In genomic region chr10:27484041-27484440, GRCm38 (mm10) we compare ENCODE assay signal across 20 mouse cellular contexts.
DNase-seq lines count a peak whose midpoint lies in the region; ATAC-seq and TF ChIP-seq lines count a peak whose summit lies in the region.
"Had no signal": no experiment of that assay in that cellular context is flagged by ENCODE, and none has a peak within 500 bp of the region (broad histone marks: within the 10 kb centered on the region; RNA-seq: fewer than 3 reads in every experiment).

No protein-coding gene starts in this region.

- no peak overlapping the region for H3K9ac ChIP-seq in hindbrain, postnatal 0 days (replicated peaks; ENCODE audit: low read length)
- H3K9ac ChIP-seq: heart, embryonic 13.5 days; hindbrain, embryonic 15.5 days; lung, embryonic 14.5 days; neural tube, embryonic 12.5 days had no signal

- H3K4me3 ChIP-seq in left cerebral cortex, adult 2 months, result no peak overlapping the region
- no peak overlapping the region for H3K4me3 ChIP-seq in hindbrain, postnatal 0 days (ENCODE audit: low read length)
- H3K4me3 ChIP-seq: heart, embryonic 13.5 days; hindbrain, embryonic 15.5 days; midbrain, embryonic 10.5 days; neural tube, embryonic 12.5 days had no signal

- 78% methylated on average over 1 of the region's 1 CpGs for WGBS in hindbrain, postnatal 0 days

- ATAC-seq in hindbrain, postnatal 0 days, result no peak

- TF ChIP-seq CTCF in left cerebral cortex, adult 2 months (IDR thresholded peaks at IDR 0.05), result no peak
- TF ChIP-seq CTCF in hindbrain, postnatal 0 days (IDR thresholded peaks at IDR 0.05; ENCODE audit: low read depth), result no peak

- no peaks in the 10 kb centered on the region for H3K9me3 ChIP-seq in hindbrain, postnatal 0 days (ENCODE audit: low read length)
- H3K9me3 ChIP-seq: heart, embryonic 13.5 days; hindbrain, embryonic 15.5 days; midbrain, embryonic 10.5 days; neural tube, embryonic 12.5 days had no signal

- H3K4me2 ChIP-seq in hindbrain, postnatal 0 days (ENCODE audit: low read depth, low read length), result no peak overlapping the region
- H3K4me2 ChIP-seq: heart, embryonic 13.5 days; hindbrain, embryonic 15.5 days; liver, embryonic 11.5 days; lung, embryonic 14.5 days; neural tube, embryonic 12.5 days had no signal

- H3K27me3 ChIP-seq in hindbrain, postnatal 0 days (ENCODE audit: insufficient read depth, low read length), result no peaks in the 10 kb centered on the region
- H3K27me3 ChIP-seq: heart, embryonic 13.5 days; hindbrain, embryonic 15.5 days; neural tube, embryonic 12.5 days had no signal

- peak; percentile 62 for DNase-seq in left cerebral cortex, adult 11 months (ENCODE audit: low spot score)
- no peak for DNase-seq in left cerebral cortex, postnatal 4 days
- peak; percentile 17 to 25 for DNase-seq in frontal cortex, postnatal 10 days (ENCODE audit: low spot score in 2 of 2)
- DNase-seq in left cerebral cortex, adult 2 months (ENCODE audit: extremely low spot score in 1 of 2, low spot score in 2 of 2), result no peak
- DNase-seq in right cerebral cortex, postnatal 36 days (ENCODE audit: low spot score in 2 of 2), result peak; percentile 23 to 60
- no peak for DNase-seq in ovary, postnatal 14 days (ENCODE audit: low spot score)
- no peak for DNase-seq in hindbrain, postnatal 0 days (ENCODE audit: low spot score)
- DNase-seq: cerebellum, postnatal 14 days; heart, postnatal 36 days; kidney, adult 11 months; lung, embryonic 14.5 days; lung, postnatal 4 days; thymus, postnatal 25 days had no signal

- H3K4me1 ChIP-seq in hindbrain, postnatal 0 days (ENCODE audit: insufficient read depth, low read length), result no peaks in the 10 kb centered on the region
- H3K4me1 ChIP-seq: hindbrain, embryonic 15.5 days; midbrain, embryonic 10.5 days; neural tube, embryonic 12.5 days had no signal

- intact Hi-C loops in left cerebral cortex, postnatal 4 days (cut with DNase I), result no loop called here
- intact Hi-C loops in left cerebral cortex, adult 2 months (cut with DNase I), result loop anchor here (1.0 to 5.0 kb wide), 3 partner anchors 100 to 352 kb away; no protein-coding TSS in a partner anchor

- no peaks in the 10 kb centered on the region for H3K36me3 ChIP-seq in hindbrain, postnatal 0 days (ENCODE audit: insufficient read depth, low read length)
- H3K36me3 ChIP-seq: heart, embryonic 13.5 days; hindbrain, embryonic 15.5 days; midbrain, embryonic 10.5 days; neural tube, embryonic 12.5 days had no signal

- H3K27ac ChIP-seq in left cerebral cortex, adult 2 months, result peak overlapping the region; percentile 47
- no peak overlapping the region for H3K27ac ChIP-seq in hindbrain, postnatal 0 days
- H3K27ac ChIP-seq: heart, embryonic 13.5 days; hindbrain, embryonic 15.5 days; kidney, postnatal 0 days; midbrain, embryonic 10.5 days; neural tube, embryonic 12.5 days; stomach, postnatal 0 days had no signal

Comparison
In these comparisons a context has a peak if more than half of its experiments do, and no peak if none do; other contexts are left out.
1. DNase-seq: peak in left cerebral cortex, adult 11 months (single experiment), frontal cortex, postnatal 10 days (2 of 2) and right cerebral cortex, postnatal 36 days (2 of 2); none in left cerebral cortex, postnatal 4 days (single experiment), left cerebral cortex, adult 2 months (0 of 2), ovary, postnatal 14 days (single experiment) and hindbrain, postnatal 0 days (single experiment).